Mouse (Mus musculus) CH12.LX (cell line): ENCODE measurements around the gene Foxp1. TPM values are rescaled to one million over a fixed set of nuclear protein-coding genes. Genes with fewer than 3 reads are reported as not detected.

Experiments
- DNase-seq: peaks from one replicate; pipeline ENCODE4 v3.0.0-alpha.2; 2013; ENCODE audit errors: extremely low read depth
- H3K27ac ChIP-seq: 2 replicates; pipeline ENCODE4 v1.5.1; 2012; ENCODE audit warnings: low read depth, mild to moderate bottlenecking, control low read depth, moderate library complexity; ENCODE audit not compliant: insufficient read depth
- H3K27me3 ChIP-seq: replicated peaks from 2 replicates; pipeline ENCODE3; 2012; ENCODE audit warnings: inconsistent platforms
- H3K36me3 ChIP-seq, 2 experiments: replicated peaks in 1 of 2; 2 replicates each; pipeline versions ENCODE3 to v1.6.1; 2012; ENCODE audit warnings: inconsistent platforms in 1 of 2, low read length in 1 of 2, mild to moderate bottlenecking in 1 of 2, mixed read lengths in 1 of 2, moderate library complexity in 1 of 2; ENCODE audit not compliant: control insufficient read depth in 1 of 2, insufficient read depth in 1 of 2
- H3K4me1 ChIP-seq, 2 experiments: 2 replicates each; pipeline ENCODE4 v1.6.1; 2012; ENCODE audit warnings: inconsistent platforms in 1 of 2, moderate library complexity in 1 of 2; ENCODE audit not compliant: insufficient read depth in 2 of 2, control insufficient read depth in 1 of 2
- H3K4me2 ChIP-seq: 2 replicates; pipeline ENCODE4 v1.6.1; 2012; ENCODE audit warnings: low read depth, mild to moderate bottlenecking, control low read depth; ENCODE audit not compliant: poor library complexity, insufficient read depth, severe bottlenecking
- H3K4me3 ChIP-seq, 3 experiments: fragments of 150-350 bp in 1 of 3; sonication (generic) in 1 of 3; replicated peaks in 1 of 3; 2 replicates each; pipeline versions ENCODE3 to v1.5.1; 2011 to 2012; ENCODE audit warnings: low read depth in 2 of 3, low read length in 2 of 3, mild to moderate bottlenecking in 2 of 3, moderate library complexity in 2 of 3, control low read depth in 1 of 3, improper control_type of control experiment in 1 of 3, inconsistent platforms in 1 of 3, mixed read lengths in 1 of 3; ENCODE audit not compliant: poor library complexity in 1 of 3
- H3K79me2 ChIP-seq: replicated peaks from 2 replicates; pipeline ENCODE4 v1.6.1; 2012; ENCODE audit warnings: mild to moderate bottlenecking, moderate library complexity; ENCODE audit not compliant: control insufficient read depth, poor library complexity, insufficient read depth, severe bottlenecking; ENCODE audit errors: extremely low read depth
- H3K9ac ChIP-seq: 2 replicates; pipeline ENCODE4 v1.6.1; 2012; ENCODE audit warnings: low read depth, mild to moderate bottlenecking, control low read depth, moderate library complexity; ENCODE audit not compliant: insufficient read depth
- H3K9me3 ChIP-seq: replicated peaks from 2 replicates; pipeline ENCODE3; 2012; ENCODE audit warnings: low read length, inconsistent platforms, mixed read lengths
- BHLHE40 ChIP-seq: IDR thresholded peaks from 2 replicates; pipeline ENCODE4 v1.6.1; 2011; ENCODE audit warnings: mild to moderate bottlenecking, low read depth, low read length, improper control_type of control experiment
- E2F4 ChIP-seq: IDR thresholded peaks from 2 replicates; pipeline ENCODE4 v1.6.1; 2011; ENCODE audit warnings: low read depth, low read length, improper control_type of control experiment; ENCODE audit not compliant: insufficient replicate concordance
- EP300 ChIP-seq: IDR thresholded peaks from 2 replicates; pipeline ENCODE4 v1.6.1; 2011; ENCODE audit warnings: low read length, improper control_type of control experiment
- ETS1 ChIP-seq: conservative IDR thresholded peaks from 2 replicates; pipeline ENCODE4 v1.6.1; 2012; ENCODE audit warnings: low read depth, mild to moderate bottlenecking, inconsistent platforms, low read length, improper control_type of control experiment, moderate library complexity
- GABPA ChIP-seq: IDR thresholded peaks from 2 replicates; pipeline ENCODE4 v1.6.1; 2012; ENCODE audit warnings: low read depth, low read length, improper control_type of control experiment, inconsistent platforms; ENCODE audit not compliant: insufficient replicate concordance
- HCFC1 ChIP-seq: IDR thresholded peaks from 2 replicates; pipeline ENCODE4 v1.6.1; 2012; ENCODE audit warnings: low read depth, mild to moderate bottlenecking, inconsistent platforms, low read length, improper control_type of control experiment
- KAT2A ChIP-seq: IDR thresholded peaks from 2 replicates; pipeline ENCODE4 v1.6.1; 2012; ENCODE audit warnings: low read length, improper control_type of control experiment, inconsistent platforms; ENCODE audit not compliant: insufficient replicate concordance
- MAFK ChIP-seq: IDR thresholded peaks from 2 replicates; pipeline ENCODE4 v1.6.1; 2011; ENCODE audit warnings: low read length, improper control_type of control experiment; ENCODE audit not compliant: insufficient replicate concordance
- MAX ChIP-seq: IDR thresholded peaks from 2 replicates; pipeline ENCODE4 v1.6.1; 2011; ENCODE audit warnings: low read length, improper control_type of control experiment
- MYC ChIP-seq: IDR thresholded peaks from 2 replicates; pipeline ENCODE4 v1.6.1; 2011; ENCODE audit warnings: low read depth, mild to moderate bottlenecking, improper control_type of control experiment, low read length
- NRF1 ChIP-seq: IDR thresholded peaks from 2 replicates; pipeline ENCODE4 v1.6.1; 2014; ENCODE audit warnings: low read depth, mild to moderate bottlenecking, inconsistent platforms, low read length, improper control_type of control experiment, moderate library complexity
- PAX5 ChIP-seq: IDR thresholded peaks from 2 replicates; pipeline ENCODE4 v1.6.1; 2012; ENCODE audit warnings: low read length, inconsistent platforms, mixed read lengths
- POLR2A ChIP-seq: IDR thresholded peaks from 2 replicates; pipeline ENCODE4 v1.6.1; 2011; ENCODE audit warnings: low read depth, mild to moderate bottlenecking, improper control_type of control experiment, low read length
- POLR2AphosphoS2 ChIP-seq: IDR thresholded peaks from 2 replicates; pipeline ENCODE4 v1.6.1; 2011; ENCODE audit warnings: low read depth, low read length, improper control_type of control experiment
- RAD21 ChIP-seq: IDR thresholded peaks from 2 replicates; pipeline ENCODE4 v1.6.1; 2011; ENCODE audit warnings: low read depth, mild to moderate bottlenecking, low read length, improper control_type of control experiment, moderate library complexity
- SIN3A ChIP-seq: IDR thresholded peaks from 2 replicates; pipeline ENCODE4 v1.6.1; 2012; ENCODE audit warnings: low read length, improper control_type of control experiment, inconsistent platforms
- TBP ChIP-seq: conservative IDR thresholded peaks from 2 replicates; pipeline ENCODE4 v1.6.1; 2011; ENCODE audit warnings: low read depth, low read length, improper control_type of control experiment
- TCF12 ChIP-seq: IDR thresholded peaks from 2 replicates; pipeline ENCODE4 v1.6.1; 2014; ENCODE audit warnings: low read depth, mild to moderate bottlenecking, inconsistent platforms, low read length, improper control_type of control experiment
- USF2 ChIP-seq: conservative IDR thresholded peaks from 2 replicates; pipeline ENCODE4 v1.6.1; 2011; ENCODE audit warnings: low read depth, low read length, improper control_type of control experiment
- ZNF384 ChIP-seq: IDR thresholded peaks from 2 replicates; pipeline ENCODE4 v1.6.1; 2012; ENCODE audit warnings: low read depth, low read length, improper control_type of control experiment, inconsistent platforms
- dilution Hi-C: fragments of 300-500 bp; cut with MboI; formaldehyde crosslinking; loops from 2 replicates; pipeline ENCODE4 v1.14.3; 2020; ENCODE audit warnings: low sequenced_read_pairs; ENCODE audit not compliant: extremely low pct_unique_long_range_greater_than_20kb, extremely low pct_ligation_motif_present
- in situ Hi-C: fragments of 300-500 bp; cut with MboI; formaldehyde crosslinking; loops from 3 replicates; pipeline ENCODE4 v1.14.3; 2019; ENCODE audit warnings: low sequenced_read_pairs, low pct_ligation_motif_present, low pct_unique_long_range_greater_than_20kb, mixed read lengths
- polyA plus RNA-seq: library from polyadenylated mRNA; unstranded; fragments of >175 nt; gene quantifications from 2 replicates; pipeline ENCODE4 v1.2.1, GENCODE M21; 2012; ENCODE audit warnings: low read depth; ENCODE audit not compliant: insufficient read length
- total RNA-seq, 2 experiments: library from RNA; depleted of rRNA; stranded (reverse); fragments of 300-350 nt in 1 of 2; fragments of >200 nt in 1 of 2; gene quantifications; 2 replicates each; pipeline ENCODE4 v1.2.3; 2012 to 2014

Gene Foxp1
- total and polyA plus RNA-seq, 3 experiments = 66.5 to 105 (median 87.4) TPM

- H3K9me3 ChIP-seq = no peaks in the 10 kb centered on the region
- H3K9ac ChIP-seq = no peak overlapping the region
- in situ Hi-C loops = no loop called here
- H3K36me3 ChIP-seq = peaks cover 46 to 89% of the 10 kb centered on the region in 2 experiments
- DNase-seq = no peak
- no peak overlapping the region for H3K4me3 ChIP-seq
- TF ChIP-seq TCF12 (no peak), MAFK (peak; percentile 54; the same call in 1 of the 2 replicates)
- dilution Hi-C loops = no loop called here
- H3K27me3 ChIP-seq = no peaks in the 10 kb centered on the region
- H3K27ac ChIP-seq = no peak overlapping the region
- peaks cover 90% of the 10 kb centered on the region for H3K79me2 ChIP-seq
- H3K4me2 ChIP-seq = no peak overlapping the region
- H3K4me1 ChIP-seq = peaks cover 36 to 85% of the 10 kb centered on the region in 2 experiments
Measured at GRCm38 (mm10) chr6:98984026-98984425, 538.5 kb downstream of the Foxp1 start.

- Histone ChIP-seq H3K4me3 (no peak overlapping the region), H3K4me2 (no peak overlapping the region), H3K27ac (no peak overlapping the region), H3K9ac (no peak overlapping the region), H3K4me1 (peaks cover 36 to 82% of the 10 kb centered on the region in 2 experiments), H3K9me3 (no peaks in the 10 kb centered on the region), H3K36me3 (peaks cover 43 to 88% of the 10 kb centered on the region in 2 experiments), H3K79me2 (peaks cover 88% of the 10 kb centered on the region), H3K27me3 (no peaks in the 10 kb centered on the region)
- in situ Hi-C loops (no loop called here), dilution Hi-C loops (no loop called here)
- no peak for DNase-seq
- TF ChIP-seq HCFC1 = no peak
- TF ChIP-seq EP300 = no peak
- TF ChIP-seq BHLHE40 = no peak
- no peak for TF ChIP-seq POLR2AphosphoS2
- no peak for TF ChIP-seq PAX5
- TF ChIP-seq MAX = no peak
- TF ChIP-seq POLR2A = no peak
- TF ChIP-seq USF2 = no peak
- TF ChIP-seq E2F4 = no peak
- TF ChIP-seq GABPA = no peak
- TF ChIP-seq SIN3A = no peak
- TF ChIP-seq TBP = no peak
- TF ChIP-seq KAT2A = no peak
- TF ChIP-seq MYC = no peak
- no peak for TF ChIP-seq ZNF384
- TF ChIP-seq RAD21 = no peak
- no peak for TF ChIP-seq NRF1
- no peak for TF ChIP-seq MAFK
- no peak for TF ChIP-seq ETS1
Measured at GRCm38 (mm10) chr6:98983311-98983838, 539.1 kb downstream of the Foxp1 start.
